Mouse (Mus musculus) neural tube, embryonic 15.5 days (tissue): Measurements from ENCODE around the gene Abcc9. TPM values are rescaled to one million over a fixed set of nuclear protein-coding genes. Genes with fewer than 3 reads are reported as not detected.

Source experiments
- ATAC-seq: fragments of 200-750 bp; cut with Nextera tagmentation; 2 replicates; pipeline ENCODE4 v1.8.0; 2017; ENCODE audit warnings: mild to moderate bottlenecking, moderate TSS enrichment, moderate library complexity; ENCODE audit not compliant: low FRiP score
- H3K27ac ChIP-seq: fragments of 300-500 bp; sonication (generic); replicated peaks from 2 replicates; pipeline ENCODE4 v1.5.1; 2015; ENCODE audit warnings: mild to moderate bottlenecking, inconsistent platforms
- H3K27me3 ChIP-seq: fragments of 300-500 bp; sonication (generic); replicated peaks from 2 replicates; pipeline ENCODE4 v1.6.1; 2015; ENCODE audit warnings: inconsistent platforms
- H3K36me3 ChIP-seq: fragments of 300-500 bp; sonication (generic); 2 replicates; pipeline ENCODE4 v1.6.1; 2015; ENCODE audit warnings: inconsistent platforms
- H3K4me1 ChIP-seq: fragments of 300-500 bp; sonication (generic); 2 replicates; pipeline ENCODE4 v1.6.1; 2015; ENCODE audit warnings: inconsistent platforms
- H3K4me2 ChIP-seq: fragments of 300-500 bp; sonication (generic); 2 replicates; pipeline ENCODE4 v1.6.1; 2015; ENCODE audit warnings: inconsistent platforms, mild to moderate bottlenecking, moderate library complexity
- H3K4me3 ChIP-seq: fragments of 300-500 bp; sonication (generic); replicated peaks from 2 replicates; pipeline ENCODE4 v1.5.1; 2015; ENCODE audit warnings: mild to moderate bottlenecking, inconsistent platforms
- H3K9ac ChIP-seq: fragments of 300-500 bp; sonication (generic); replicated peaks from 2 replicates; pipeline ENCODE4 v1.6.1; 2015; ENCODE audit warnings: mild to moderate bottlenecking, inconsistent platforms
- H3K9me3 ChIP-seq: fragments of 300-500 bp; sonication (generic); replicated peaks from 2 replicates; pipeline ENCODE4 v1.6.1; 2016; ENCODE audit warnings: inconsistent platforms
- WGBS: fragments of 180-500 bp; shearing (Covaris S2); methylation state at CpG from one replicate; pipeline ENCODE4 v1.1.7; 2015; ENCODE audit warnings: mixed read lengths; 5-methylcytosine and 5-hydroxymethylcytosine counted together
- polyA plus RNA-seq: library from polyadenylated mRNA; unstranded; fragments of >200 nt; fragmentation: Nextera tagmentation; extraction: Ambion mirVana; gene quantifications from 2 replicates; pipeline ENCODE4 v1.2.1, GENCODE M21; 2015

Gene Abcc9
- polyA plus RNA-seq = 2.9 and 4.6 TPM in 2 replicates

GRCm38 (mm10) chr6:142701652-142702637, at the start of gene Abcc9:
Gene Abcc9 (minus strand): TSS chr6:142702315.
- ATAC-seq = no peak; the same call in 1 of the 2 replicates
- Histone ChIP-seq H3K27ac (no peak within 1 kb of the TSS), H3K9ac (peak within 1 kb of the TSS; percentile 26), H3K27me3 (0 out of 2 replicates have a peak, but pooled peaks cover 8% of the 10 kb centered on the region), H3K4me3 (peak within 1 kb of the TSS; percentile 42), H3K4me1 (peaks cover 10% of the 10 kb centered on the region), H3K9me3 (no peaks in the 10 kb centered on the region), H3K4me2 (peak within 1 kb of the TSS; percentile 88), H3K36me3 (no peaks in the 10 kb centered on the region)
- 8% methylated on average over 36 of the region's 36 CpGs for WGBS

GRCm38 (mm10) chr6:142751365-142751764, 49.2 kb upstream of the Abcc9 start:
- ATAC-seq = peak; percentile 81
- Histone ChIP-seq H3K36me3 (no peaks in the 10 kb centered on the region), H3K4me2 (peak overlapping the region; percentile 32), H3K27ac (peak overlapping the region; percentile 38; the same call in 1 of the 2 replicates), H3K9ac (no peak overlapping the region), H3K4me3 (peak overlapping the region; percentile 14; the same call in 1 of the 2 replicates), H3K27me3 (peaks cover 3% of the 10 kb centered on the region; the same call in 1 of the 2 replicates), H3K9me3 (no peaks in the 10 kb centered on the region), H3K4me1 (no peaks in the 10 kb centered on the region)
- WGBS = 40% methylated on average over 9 of the region's 9 CpGs

GRCm38 (mm10) chr6:142748057-142748708, 46.1 kb upstream of the Abcc9 start:
- H3K36me3 ChIP-seq = no peaks in the 10 kb centered on the region
- no peak overlapping the region for H3K4me2 ChIP-seq
- no peak overlapping the region for H3K9ac ChIP-seq
- H3K9me3 ChIP-seq = no peaks in the 10 kb centered on the region
- H3K4me1 ChIP-seq = no peaks in the 10 kb centered on the region
- H3K4me3 ChIP-seq = no peak overlapping the region
- no peak overlapping the region for H3K27ac ChIP-seq
- no peaks in the 10 kb centered on the region for H3K27me3 ChIP-seq
- WGBS = 76% methylated on average over 8 of the region's 8 CpGs
- ATAC-seq = no peak

GRCm38 (mm10) chr6:142747165-142747564, 45.0 kb upstream of the Abcc9 start:
- 90% methylated on average over 2 of the region's 2 CpGs for whole genome bisulfite sequencing
- H3K27ac ChIP-seq = no peak overlapping the region
- H3K4me1 ChIP-seq = no peaks in the 10 kb centered on the region
- no peak overlapping the region for H3K9ac ChIP-seq
- no peak overlapping the region for H3K4me2 ChIP-seq
- H3K9me3 ChIP-seq = no peaks in the 10 kb centered on the region
- no peak for ATAC-seq
- H3K36me3 ChIP-seq = no peaks in the 10 kb centered on the region
- no peaks in the 10 kb centered on the region for H3K27me3 ChIP-seq
- H3K4me3 ChIP-seq = no peak overlapping the region

GRCm38 (mm10) chr6:142746765-142747164, 44.6 kb upstream of the Abcc9 start:
- 80% methylated on average over 7 of the region's 7 CpGs for WGBS
- Histone ChIP-seq H3K9ac (no peak overlapping the region), H3K4me1 (no peaks in the 10 kb centered on the region), H3K9me3 (no peaks in the 10 kb centered on the region), H3K27me3 (no peaks in the 10 kb centered on the region), H3K4me2 (no peak overlapping the region), H3K36me3 (no peaks in the 10 kb centered on the region), H3K4me3 (no peak overlapping the region), H3K27ac (no peak overlapping the region)
- no peak for ATAC-seq

GRCm38 (mm10) chr6:142745484-142745883, 43.4 kb upstream of the Abcc9 start:
- Histone ChIP-seq H3K9ac (no peak overlapping the region), H3K4me1 (no peaks in the 10 kb centered on the region), H3K27me3 (no peaks in the 10 kb centered on the region), H3K9me3 (no peaks in the 10 kb centered on the region), H3K27ac (no peak overlapping the region), H3K36me3 (no peaks in the 10 kb centered on the region), H3K4me3 (no peak overlapping the region), H3K4me2 (no peak overlapping the region)
- whole genome bisulfite sequencing = 84% methylated on average over 5 of the region's 5 CpGs
- no peak for ATAC-seq

- H3K4me3 ChIP-seq = no peak overlapping the region
- 72% methylated on average over 4 of the region's 4 CpGs for WGBS
- H3K9me3 ChIP-seq = no peaks in the 10 kb centered on the region
- no peak overlapping the region for H3K4me2 ChIP-seq
- no peaks in the 10 kb centered on the region for H3K4me1 ChIP-seq
- no peak overlapping the region for H3K27ac ChIP-seq
- ATAC-seq = no peak
- H3K36me3 ChIP-seq = no peaks in the 10 kb centered on the region
- no peaks in the 10 kb centered on the region for H3K27me3 ChIP-seq
- no peak overlapping the region for H3K9ac ChIP-seq
Measured at GRCm38 (mm10) chr6:142743193-142743592, 41.1 kb upstream of the Abcc9 start.

- H3K9me3 ChIP-seq = no peaks in the 10 kb centered on the region
- H3K4me3 ChIP-seq = no peak overlapping the region
- no peak overlapping the region for H3K27ac ChIP-seq
- WGBS = 88% methylated on average over 6 of the region's 6 CpGs
- no peak for ATAC-seq
- H3K9ac ChIP-seq = no peak overlapping the region
- H3K36me3 ChIP-seq = no peaks in the 10 kb centered on the region
- H3K4me1 ChIP-seq = no peaks in the 10 kb centered on the region
- no peak overlapping the region for H3K4me2 ChIP-seq
- H3K27me3 ChIP-seq = no peaks in the 10 kb centered on the region
Measured at GRCm38 (mm10) chr6:142741763-142742162, 39.6 kb upstream of the Abcc9 start.

- ATAC-seq = no peak
- Histone ChIP-seq H3K36me3 (no peaks in the 10 kb centered on the region), H3K4me1 (no peaks in the 10 kb centered on the region), H3K27me3 (no peaks in the 10 kb centered on the region), H3K27ac (no peak overlapping the region), H3K9ac (no peak overlapping the region), H3K4me2 (no peak overlapping the region), H3K9me3 (no peaks in the 10 kb centered on the region), H3K4me3 (no peak overlapping the region)
- 84% methylated on average over 6 of the region's 6 CpGs for WGBS
Measured at GRCm38 (mm10) chr6:142738637-142739036, 36.5 kb upstream of the Abcc9 start.

- no peaks in the 10 kb centered on the region for H3K9me3 ChIP-seq
- no peak overlapping the region for H3K4me3 ChIP-seq
- H3K27ac ChIP-seq = no peak overlapping the region
- WGBS = 93% methylated on average over 2 of the region's 2 CpGs
- no peaks in the 10 kb centered on the region for H3K36me3 ChIP-seq
- no peak for ATAC-seq
- no peak overlapping the region for H3K4me2 ChIP-seq
- no peak overlapping the region for H3K9ac ChIP-seq
- no peaks in the 10 kb centered on the region for H3K27me3 ChIP-seq
- no peaks in the 10 kb centered on the region for H3K4me1 ChIP-seq
Measured at GRCm38 (mm10) chr6:142738225-142738624, 36.1 kb upstream of the Abcc9 start.

GRCm38 (mm10) chr6:142735302-142736005, 33.3 kb upstream of the Abcc9 start:
- Histone ChIP-seq H3K9ac (no peak overlapping the region), H3K4me3 (no peak overlapping the region), H3K27me3 (no peaks in the 10 kb centered on the region), H3K27ac (no peak overlapping the region), H3K4me1 (no peaks in the 10 kb centered on the region), H3K4me2 (no peak overlapping the region), H3K36me3 (no peaks in the 10 kb centered on the region), H3K9me3 (no peaks in the 10 kb centered on the region)
- peak; percentile 35; the same call in 1 of the 2 replicates for ATAC-seq
- 53% methylated on average over 8 of the region's 8 CpGs for WGBS
